Mouse (Mus musculus): ENCODE results near the gene Ccdc60. TPM values are rescaled to one million over a fixed set of nuclear protein-coding genes. Genes with fewer than 3 reads are reported as not detected.

Ccdc60 gene
- total and polyA plus RNA-seq, 2 experiments from 2014 or later = 0.11 TPM; not detected in 1

GRCm38 (mm10) chr5:116212706-116213105, 76.1 kb downstream of the Ccdc60 start:
- Histone ChIP-seq H3K9ac (replicated peaks; ENCODE audit: low read depth, low read length) (no peak overlapping the region), H3K4me1 (ENCODE audit: control insufficient read depth, insufficient read depth) (no peaks in the 10 kb centered on the region), H3K27ac (ENCODE audit: low read depth) (no peak overlapping the region), H3K4me3 (ENCODE audit: low read depth, low read length) (no peak overlapping the region), H3K4me2 (ENCODE audit: low read depth, low read length) (no peak overlapping the region), H3K36me3 (replicated peaks; ENCODE audit: control insufficient read depth, insufficient read depth, low read length) (no peaks in the 10 kb centered on the region), H3K9me3 (replicated peaks; ENCODE audit: control insufficient read depth, low read length) (no peaks in the 10 kb centered on the region), H3K27me3 (ENCODE audit: control insufficient read depth, insufficient read depth, low read length) (no peaks in the 10 kb centered on the region)
- 51% methylated on average over 5 of the region's 5 CpGs for WGBS
- peak; percentile 29 for TF ChIP-seq CTCF (IDR thresholded peaks at IDR 0.05; ENCODE audit: low read depth)
- no peak for TF ChIP-seq EP300 (IDR thresholded peaks at IDR 0.05; ENCODE audit: low read depth)
- DNase-seq (ENCODE audit: low spot score) (no peak), ATAC-seq (ENCODE audit: insufficient read depth, low read depth) (no peak)

GRCm38 (mm10) chr5:116209378-116210091, 79.2 kb downstream of the Ccdc60 start:
- Histone ChIP-seq H3K27ac (ENCODE audit: low read depth) (no peak overlapping the region), H3K9ac (replicated peaks; ENCODE audit: low read depth, low read length) (no peak overlapping the region), H3K36me3 (replicated peaks; ENCODE audit: control insufficient read depth, insufficient read depth, low read length) (no peaks in the 10 kb centered on the region), H3K9me3 (replicated peaks; ENCODE audit: control insufficient read depth, low read length) (no peaks in the 10 kb centered on the region), H3K4me3 (ENCODE audit: low read depth, low read length) (no peak overlapping the region), H3K4me1 (ENCODE audit: control insufficient read depth, insufficient read depth) (no peaks in the 10 kb centered on the region), H3K4me2 (ENCODE audit: low read depth, low read length) (no peak overlapping the region), H3K27me3 (ENCODE audit: control insufficient read depth, insufficient read depth, low read length) (no peaks in the 10 kb centered on the region)
- DNase-seq (ENCODE audit: low spot score) = no peak
- TF ChIP-seq EP300 (IDR thresholded peaks at IDR 0.05; ENCODE audit: low read depth) (no peak), CTCF (IDR thresholded peaks at IDR 0.05; ENCODE audit: low read depth) (no peak)
- no peak for ATAC-seq (ENCODE audit: insufficient read depth, low read depth)
- WGBS = 53% methylated on average over 11 of the region's 11 CpGs

GRCm38 (mm10) chr5:116208741-116209368, 79.9 kb downstream of the Ccdc60 start:
- no peak overlapping the region for H3K4me3 ChIP-seq (ENCODE audit: low read depth, low read length)
- H3K36me3 ChIP-seq (replicated peaks; ENCODE audit: control insufficient read depth, insufficient read depth, low read length) = no peaks in the 10 kb centered on the region
- ATAC-seq (ENCODE audit: insufficient read depth, low read depth) (no peak), DNase-seq (ENCODE audit: low spot score) (no peak)
- H3K27ac ChIP-seq (ENCODE audit: low read depth) = no peak overlapping the region
- H3K9ac ChIP-seq (replicated peaks; ENCODE audit: low read depth, low read length) = no peak overlapping the region
- no peaks in the 10 kb centered on the region for H3K4me1 ChIP-seq (ENCODE audit: control insufficient read depth, insufficient read depth)
- no peaks in the 10 kb centered on the region for H3K27me3 ChIP-seq (ENCODE audit: control insufficient read depth, insufficient read depth, low read length)
- 61% methylated on average over 16 of the region's 16 CpGs for WGBS
- H3K9me3 ChIP-seq (replicated peaks; ENCODE audit: control insufficient read depth, low read length) = no peaks in the 10 kb centered on the region
- TF ChIP-seq CTCF (IDR thresholded peaks at IDR 0.05; ENCODE audit: low read depth) (no peak), EP300 (IDR thresholded peaks at IDR 0.05; ENCODE audit: low read depth) (no peak)
- H3K4me2 ChIP-seq (ENCODE audit: low read depth, low read length) = no peak overlapping the region

DNA sequence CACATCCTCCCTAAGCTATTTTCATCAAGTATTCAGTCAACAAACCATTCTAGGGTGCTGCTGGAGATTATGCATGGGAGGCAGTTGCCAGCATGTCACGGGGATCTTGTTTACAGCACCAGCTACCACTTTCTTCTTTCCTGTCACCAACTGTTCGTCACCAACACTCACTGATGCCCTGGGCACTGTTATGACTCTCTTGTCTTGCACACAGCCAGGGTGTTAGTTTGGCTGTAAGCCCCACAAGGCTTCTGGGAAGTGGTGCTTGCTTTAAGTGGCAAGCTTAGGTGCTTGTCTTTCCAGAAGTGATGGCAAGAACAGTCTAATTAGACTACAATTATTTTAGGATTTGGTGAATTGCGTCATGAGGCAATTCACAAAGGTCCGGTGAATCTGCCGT, 86.1 kb downstream of the Ccdc60 start:
- TF ChIP-seq EP300 (IDR thresholded peaks at IDR 0.05; ENCODE audit: low read depth) (no peak), CTCF (IDR thresholded peaks at IDR 0.05; ENCODE audit: low read depth) (no peak)
- no peak for DNase-seq (ENCODE audit: low spot score)
- Histone ChIP-seq H3K9ac (replicated peaks; ENCODE audit: low read depth, low read length) (no peak overlapping the region), H3K27me3 (ENCODE audit: control insufficient read depth, insufficient read depth, low read length) (no peaks in the 10 kb centered on the region), H3K4me2 (ENCODE audit: low read depth, low read length) (no peak overlapping the region), H3K4me1 (ENCODE audit: control insufficient read depth, insufficient read depth) (no peaks in the 10 kb centered on the region), H3K27ac (ENCODE audit: low read depth) (no peak overlapping the region), H3K36me3 (replicated peaks; ENCODE audit: control insufficient read depth, insufficient read depth, low read length) (no peaks in the 10 kb centered on the region), H3K9me3 (replicated peaks; ENCODE audit: control insufficient read depth, low read length) (no peaks in the 10 kb centered on the region), H3K4me3 (ENCODE audit: low read depth, low read length) (no peak overlapping the region)
- WGBS = 60% methylated on average over 5 of the region's 5 CpGs
- no peak for ATAC-seq (ENCODE audit: insufficient read depth, low read depth)

DNA sequence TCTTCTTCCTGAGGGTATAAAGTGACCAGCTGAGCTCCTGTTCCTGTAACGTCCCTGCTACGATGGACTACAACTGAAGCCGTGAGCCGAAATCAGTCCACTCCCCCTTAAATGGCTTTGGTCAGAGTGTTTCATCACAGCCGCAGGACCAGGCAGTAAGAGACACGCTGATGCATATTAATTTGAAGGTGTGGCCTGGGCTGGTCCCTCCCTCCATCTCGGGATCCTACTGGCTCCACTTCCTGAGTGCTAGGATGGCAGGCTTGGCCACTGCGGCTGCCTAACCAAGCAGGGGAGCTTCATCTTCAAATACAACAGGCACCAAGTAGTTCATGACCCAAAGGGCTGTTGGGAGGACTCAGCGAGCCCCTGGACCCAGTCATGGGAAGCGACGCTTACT, 94.3 kb downstream of the Ccdc60 start:
- H3K9me3 ChIP-seq (replicated peaks; ENCODE audit: control insufficient read depth, low read length) = no peaks in the 10 kb centered on the region
- DNase-seq (ENCODE audit: low spot score) (no peak), ATAC-seq (ENCODE audit: insufficient read depth, low read depth) (no peak)
- H3K36me3 ChIP-seq (replicated peaks; ENCODE audit: control insufficient read depth, insufficient read depth, low read length) = no peaks in the 10 kb centered on the region
- no peak for TF ChIP-seq EP300 (IDR thresholded peaks at IDR 0.05; ENCODE audit: low read depth)
- no peak overlapping the region for H3K27ac ChIP-seq (ENCODE audit: low read depth)
- no peak overlapping the region for H3K4me2 ChIP-seq (ENCODE audit: low read depth, low read length)
- WGBS = 37% methylated on average over 11 of the region's 11 CpGs
- no peaks in the 10 kb centered on the region for H3K27me3 ChIP-seq (ENCODE audit: control insufficient read depth, insufficient read depth, low read length)
- H3K4me3 ChIP-seq (ENCODE audit: low read depth, low read length) = no peak overlapping the region
- H3K9ac ChIP-seq (replicated peaks; ENCODE audit: low read depth, low read length) = no peak overlapping the region
- H3K4me1 ChIP-seq (ENCODE audit: control insufficient read depth, insufficient read depth) = no peaks in the 10 kb centered on the region

All from heart, postnatal 0 days (tissue).